Mouse (Mus musculus): ENCODE measurements at regions not wholly inside any gene's neighbourhood (a gene's known extent, or its start where the extent isn't known, plus 50 kb on each side); places are given as distances from the start of the nearest gene placed in this dataset.

DNA sequence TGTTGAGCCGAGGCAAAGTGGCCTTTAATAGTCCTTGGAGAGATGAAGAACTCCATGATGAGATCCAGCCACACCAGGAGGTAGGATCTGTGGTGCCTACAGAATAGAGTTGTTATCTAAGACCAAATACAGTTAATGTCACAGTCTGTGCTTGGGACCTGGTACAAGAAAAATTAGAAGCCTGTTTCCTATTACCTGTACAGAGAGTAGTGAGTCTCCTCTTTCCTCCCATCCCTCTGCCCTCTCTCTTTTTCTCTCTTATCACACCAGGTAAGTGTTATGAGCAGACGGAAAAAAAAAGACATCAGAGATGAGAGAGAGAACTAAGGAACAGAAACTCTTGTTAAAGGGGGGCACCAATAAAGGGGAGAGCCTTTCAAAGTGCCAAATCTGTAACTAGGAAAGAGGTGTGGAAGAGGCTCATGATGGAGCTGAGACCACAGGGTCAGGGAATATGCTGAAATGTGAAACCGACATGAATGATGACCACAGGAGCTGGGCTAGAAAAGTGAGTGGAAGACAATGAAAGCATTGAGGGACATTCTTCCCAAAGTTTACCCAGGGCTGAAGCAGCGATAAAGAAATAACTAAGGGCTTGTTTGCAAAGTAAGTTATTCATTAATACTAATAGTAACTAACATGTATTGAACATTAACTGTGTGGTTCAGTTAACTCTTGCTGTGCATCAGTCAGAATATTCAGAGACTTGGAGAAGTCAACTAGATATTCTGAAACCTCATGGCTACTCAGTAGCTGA is 440.9 kb downstream of the Tns1 start:
- no peak for TF ChIP-seq CTCF (IDR thresholded peaks at IDR 0.05)
- no peak for TF ChIP-seq EP300 (IDR thresholded peaks at IDR 0.05)
